Mouse (Mus musculus): ENCODE data around the gene Letmd1. TPM values are rescaled to one million over a fixed set of nuclear protein-coding genes. Genes with fewer than 3 reads are reported as not detected.

The Letmd1 gene
- total and polyA plus RNA-seq, 3 experiments, result 13.0 to 32.3 (median 13.1) TPM

- Histone ChIP-seq H3K79me2 (replicated peaks; ENCODE audit: control insufficient read depth, insufficient read depth, low read length) (0 out of 2 replicates have a peak, but pooled peaks cover 3% of the 10 kb centered on the region), H3K9ac (ENCODE audit: low read depth, low read length) (peak overlapping the region; percentile 87), H3K36me3 (ENCODE audit: control insufficient read depth, insufficient read depth, low read length) (no peaks in the 10 kb centered on the region), H3K27me3 (ENCODE audit: control insufficient read depth, insufficient read depth, low read length) (no peaks in the 10 kb centered on the region; the same call in 1 of the 2 replicates), H3K4me3 (peak overlapping the region; percentile 83), H3K4me1 (ENCODE audit: control insufficient read depth, insufficient read depth, low read length) (peaks cover 8% of the 10 kb centered on the region), H3K27ac (peak overlapping the region; percentile 74)
- WGBS, result under 1% methylated on average over 44 of the region's 44 CpGs
- TF ChIP-seq EP300 (IDR thresholded peaks at IDR 0.05; ENCODE audit: insufficient read depth, low read depth, low read length), result no peak
- no peak for TF ChIP-seq POLR2A (IDR thresholded peaks at IDR 0.05; ENCODE audit: insufficient read depth, low read depth, low read length)
- no peak for TF ChIP-seq CTCF (IDR thresholded peaks at IDR 0.05)
- no peak for DNase-seq
- intact Hi-C loops (cut with DNase I), result loop anchor here (5.0 kb wide), 1 partner anchor 35 kb away; no protein-coding TSS in a partner anchor
These were observed 46.3 kb upstream of the Letmd1 start for GRCm38 (mm10) chr15:100422476-100422875.

- H3K27ac ChIP-seq, result peak overlapping the region; percentile 74
- DNase-seq, result peak; percentile 97 to 98
- H3K36me3 ChIP-seq (ENCODE audit: control insufficient read depth, insufficient read depth, low read length), result no peaks in the 10 kb centered on the region
- H3K4me1 ChIP-seq (ENCODE audit: control insufficient read depth, insufficient read depth, low read length), result peaks cover 8% of the 10 kb centered on the region
- intact Hi-C loops (cut with DNase I), result loop anchor here (1.0 to 5.0 kb wide), 2 partner anchors 20 to 34 kb away; no protein-coding TSS in a partner anchor
- no peak for TF ChIP-seq CTCF (IDR thresholded peaks at IDR 0.05)
- peak; percentile 74 for TF ChIP-seq POLR2A (IDR thresholded peaks at IDR 0.05; ENCODE audit: insufficient read depth, low read depth, low read length)
- peak overlapping the region; percentile 83 for H3K4me3 ChIP-seq
- H3K27me3 ChIP-seq (ENCODE audit: control insufficient read depth, insufficient read depth, low read length), result no peaks in the 10 kb centered on the region; the same call in 1 of the 2 replicates
- 0 out of 2 replicates have a peak, but pooled peaks cover 3% of the 10 kb centered on the region for H3K79me2 ChIP-seq (replicated peaks; ENCODE audit: control insufficient read depth, insufficient read depth, low read length)
- peak overlapping the region; percentile 87 for H3K9ac ChIP-seq (ENCODE audit: low read depth, low read length)
- under 1% methylated on average over 65 of the region's 65 CpGs for WGBS
These were observed 45.6 kb upstream of the Letmd1 start for GRCm38 (mm10) chr15:100422899-100423860.

GRCm38 (mm10) chr15:100423916-100424315 lies 44.9 kb upstream of the Letmd1 start:
- intact Hi-C loops (cut with DNase I), result loop anchor here (1.0 to 5.0 kb wide), 2 partner anchors 19 to 33 kb away; no protein-coding TSS in a partner anchor
- Histone ChIP-seq H3K36me3 (ENCODE audit: control insufficient read depth, insufficient read depth, low read length) (no peaks in the 10 kb centered on the region), H3K79me2 (replicated peaks; ENCODE audit: control insufficient read depth, insufficient read depth, low read length) (0 out of 2 replicates have a peak, but pooled peaks cover 3% of the 10 kb centered on the region), H3K27me3 (ENCODE audit: control insufficient read depth, insufficient read depth, low read length) (no peaks in the 10 kb centered on the region; the same call in 1 of the 2 replicates), H3K4me1 (ENCODE audit: control insufficient read depth, insufficient read depth, low read length) (peaks cover 8% of the 10 kb centered on the region), H3K9ac (ENCODE audit: low read depth, low read length) (no peak overlapping the region), H3K4me3 (peak overlapping the region; percentile 83; the same call in 1 of the 2 replicates), H3K27ac (no peak overlapping the region)
- DNase-seq, result no peak
- WGBS, result 4% methylated on average over 14 of the region's 14 CpGs
- TF ChIP-seq CTCF (IDR thresholded peaks at IDR 0.05), result no peak
- no peak for TF ChIP-seq EP300 (IDR thresholded peaks at IDR 0.05; ENCODE audit: insufficient read depth, low read depth, low read length)
- no peak for TF ChIP-seq POLR2A (IDR thresholded peaks at IDR 0.05; ENCODE audit: insufficient read depth, low read depth, low read length)

- Histone ChIP-seq H3K27me3 (ENCODE audit: control insufficient read depth, insufficient read depth, low read length) (no peaks in the 10 kb centered on the region; the same call in 1 of the 2 replicates), H3K4me1 (ENCODE audit: control insufficient read depth, insufficient read depth, low read length) (peaks cover 6% of the 10 kb centered on the region), H3K4me3 (peak within 1 kb of the TSS; percentile 83; the same call in 1 of the 2 replicates), H3K79me2 (replicated peaks; ENCODE audit: control insufficient read depth, insufficient read depth, low read length) (no peaks in the 10 kb centered on the region), H3K36me3 (ENCODE audit: control insufficient read depth, insufficient read depth, low read length) (no peaks in the 10 kb centered on the region), H3K27ac (no peak within 1 kb of the TSS), H3K9ac (ENCODE audit: low read depth, low read length) (no peak within 1 kb of the TSS)
- DNase-seq, result no peak
- no peak for TF ChIP-seq CTCF (IDR thresholded peaks at IDR 0.05)
- TF ChIP-seq EP300 (IDR thresholded peaks at IDR 0.05; ENCODE audit: insufficient read depth, low read depth, low read length), result no peak
- no peak for TF ChIP-seq POLR2A (IDR thresholded peaks at IDR 0.05; ENCODE audit: insufficient read depth, low read depth, low read length)
- intact Hi-C loops (cut with DNase I), result loop anchor here (5.0 kb wide), 1 partner anchor 33 kb away; no protein-coding TSS in a partner anchor
- WGBS, result 48% methylated on average over 17 of the region's 17 CpGs
These were observed 44.3 kb upstream of the Letmd1 start, which contains the start of gene Slc11a2 for GRCm38 (mm10) chr15:100424396-100425122. Gene Slc11a2 (minus strand): TSS chr15:100425072.

GRCm38 (mm10) chr15:100428296-100428905 lies 40.4 kb upstream of the Letmd1 start:
- Histone ChIP-seq H3K27ac (no peak overlapping the region), H3K36me3 (ENCODE audit: control insufficient read depth, insufficient read depth, low read length) (no peaks in the 10 kb centered on the region), H3K4me3 (no peak overlapping the region), H3K79me2 (replicated peaks; ENCODE audit: control insufficient read depth, insufficient read depth, low read length) (no peaks in the 10 kb centered on the region), H3K4me1 (ENCODE audit: control insufficient read depth, insufficient read depth, low read length) (no peaks in the 10 kb centered on the region), H3K9ac (ENCODE audit: low read depth, low read length) (no peak overlapping the region), H3K27me3 (ENCODE audit: control insufficient read depth, insufficient read depth, low read length) (no peaks in the 10 kb centered on the region; the same call in 1 of the 2 replicates)
- DNase-seq, result no peak
- 70% methylated on average over 13 of the region's 13 CpGs for WGBS
- intact Hi-C loops (cut with DNase I), result no loop called here
- TF ChIP-seq POLR2A (IDR thresholded peaks at IDR 0.05; ENCODE audit: insufficient read depth, low read depth, low read length), result no peak
- TF ChIP-seq EP300 (IDR thresholded peaks at IDR 0.05; ENCODE audit: insufficient read depth, low read depth, low read length), result no peak
- TF ChIP-seq CTCF (IDR thresholded peaks at IDR 0.05), result no peak

Measured in heart, adult 2 months (tissue).